Mouse (Mus musculus): Measurements from ENCODE around the gene Rrp1b. TPM values are rescaled to one million over a fixed set of nuclear protein-coding genes. Genes with fewer than 3 reads are reported as not detected.

The Rrp1b gene
- polyA plus RNA-seq, 1 experiment from 2014 or later, result 13.9 TPM

DNA sequence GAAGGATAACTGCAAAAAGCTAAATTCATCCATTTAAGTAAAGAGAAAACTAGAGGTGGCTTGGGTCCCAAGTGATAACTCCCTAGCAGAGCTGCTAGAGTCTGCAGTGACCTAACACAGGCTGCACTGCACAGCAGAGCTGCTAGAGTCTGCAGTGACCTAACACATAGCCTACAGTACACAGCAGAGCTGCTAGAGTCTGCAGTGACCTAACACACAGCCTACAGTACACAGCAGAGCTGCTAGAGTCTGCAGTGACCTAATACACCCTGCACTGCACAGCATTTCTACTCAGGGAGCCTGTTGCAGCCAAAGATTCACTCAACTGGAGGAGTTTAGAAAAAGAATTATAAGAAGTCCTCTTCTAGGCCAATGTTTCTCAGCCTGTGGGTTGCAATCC lies 22.2 kb upstream of the Rrp1b start:
- no peak overlapping the region for H3K4me3 ChIP-seq (ENCODE audit: low read depth, low read length)
- H3K4me1 ChIP-seq (ENCODE audit: insufficient read depth), result no peaks in the 10 kb centered on the region
- ATAC-seq (no peak), DNase-seq (no peak)
- H3K9ac ChIP-seq (replicated peaks), result no peak overlapping the region
- H3K36me3 ChIP-seq (replicated peaks; ENCODE audit: insufficient read depth, low read length), result no peaks in the 10 kb centered on the region
- TF ChIP-seq EP300 (IDR thresholded peaks at IDR 0.05; ENCODE audit: low read depth) (no peak), CTCF (IDR thresholded peaks at IDR 0.05; ENCODE audit: low read depth) (no peak)
- H3K9me3 ChIP-seq (ENCODE audit: low read length), result no peaks in the 10 kb centered on the region
- no peak overlapping the region for H3K4me2 ChIP-seq (ENCODE audit: low read depth, low read length)
- H3K27me3 ChIP-seq (ENCODE audit: insufficient read depth, low read length), result no peaks in the 10 kb centered on the region
- H3K27ac ChIP-seq (ENCODE audit: low read depth), result no peak overlapping the region

DNA sequence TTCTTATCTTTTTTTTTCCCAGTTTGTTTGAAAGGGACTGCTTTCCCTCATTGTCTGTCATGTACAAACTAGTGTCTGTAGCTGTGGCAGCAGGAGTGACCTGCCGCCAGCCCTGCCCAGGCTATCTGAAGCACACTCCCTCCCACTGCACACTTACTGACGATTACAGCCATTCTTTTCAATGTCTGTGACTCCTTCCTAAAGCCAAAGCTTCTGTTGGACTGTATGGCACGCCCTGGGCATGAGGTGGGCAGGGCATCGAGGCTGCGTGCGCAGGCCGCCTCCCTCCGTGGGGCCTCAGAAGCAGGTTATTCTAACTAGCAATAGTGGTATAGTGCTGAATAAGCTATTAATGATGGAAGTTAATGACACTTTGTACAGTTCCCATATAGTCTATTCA lies 19.4 kb upstream of the Rrp1b start:
- Histone ChIP-seq H3K27me3 (ENCODE audit: insufficient read depth, low read length) (no peaks in the 10 kb centered on the region), H3K4me3 (ENCODE audit: low read depth, low read length) (no peak overlapping the region), H3K4me1 (ENCODE audit: insufficient read depth) (no peaks in the 10 kb centered on the region), H3K27ac (ENCODE audit: low read depth) (no peak overlapping the region), H3K9me3 (ENCODE audit: low read length) (no peaks in the 10 kb centered on the region), H3K4me2 (ENCODE audit: low read depth, low read length) (no peak overlapping the region), H3K36me3 (replicated peaks; ENCODE audit: insufficient read depth, low read length) (no peaks in the 10 kb centered on the region), H3K9ac (replicated peaks) (no peak overlapping the region)
- DNase-seq (no peak), ATAC-seq (no peak)
- 83% methylated on average over 8 of the region's 8 CpGs for WGBS (ENCODE audit: insufficient replicate concordance)
- no peak for TF ChIP-seq EP300 (IDR thresholded peaks at IDR 0.05; ENCODE audit: low read depth)
- TF ChIP-seq CTCF (IDR thresholded peaks at IDR 0.05; ENCODE audit: low read depth), result no peak

DNA sequence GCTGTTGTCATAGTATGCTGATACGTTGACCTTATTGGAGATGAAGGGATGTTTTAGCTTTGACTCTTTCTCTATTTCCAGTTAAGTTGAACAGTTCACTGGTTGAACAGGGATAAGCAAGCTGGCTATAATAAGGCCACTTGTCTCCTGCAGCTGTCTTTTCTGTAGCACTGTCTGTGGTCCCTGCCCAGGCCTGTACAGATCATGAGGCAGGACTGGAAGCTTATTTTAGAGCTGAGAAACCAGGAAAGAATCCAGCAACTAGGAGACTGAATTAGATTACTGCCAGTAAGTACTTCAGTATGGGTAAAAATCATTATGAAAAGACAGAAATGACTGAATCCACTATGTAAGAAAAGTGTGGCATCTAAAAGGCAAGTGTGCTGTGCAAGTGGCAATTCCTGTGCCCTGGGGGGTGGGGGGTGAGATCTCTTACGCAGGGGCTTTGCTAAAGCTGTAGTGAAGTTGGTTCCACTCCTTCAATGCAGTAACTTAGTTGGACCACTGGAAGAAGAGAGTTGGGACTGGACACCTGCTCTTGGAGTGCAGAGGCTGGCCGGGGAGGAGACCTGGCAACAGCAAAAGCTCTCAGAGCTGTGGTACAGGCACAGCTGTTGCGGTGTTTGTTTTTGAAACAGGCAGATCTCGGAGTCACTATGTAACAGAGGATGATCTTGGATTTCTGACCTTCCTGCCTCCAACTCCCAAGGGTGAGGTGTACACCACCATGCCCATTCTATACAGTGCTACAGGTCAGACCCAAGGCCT lies 17.6 kb upstream of the Rrp1b start:
- Histone ChIP-seq H3K9me3 (ENCODE audit: low read length) (no peaks in the 10 kb centered on the region), H3K9ac (replicated peaks) (no peak overlapping the region), H3K4me3 (ENCODE audit: low read depth, low read length) (no peak overlapping the region), H3K4me1 (ENCODE audit: insufficient read depth) (no peaks in the 10 kb centered on the region), H3K36me3 (replicated peaks; ENCODE audit: insufficient read depth, low read length) (no peaks in the 10 kb centered on the region), H3K27me3 (ENCODE audit: insufficient read depth, low read length) (no peaks in the 10 kb centered on the region), H3K27ac (ENCODE audit: low read depth) (no peak overlapping the region), H3K4me2 (ENCODE audit: low read depth, low read length) (no peak overlapping the region)
- DNase-seq, result no peak
- ATAC-seq, result no peak
- TF ChIP-seq CTCF (IDR thresholded peaks at IDR 0.05; ENCODE audit: low read depth), result no peak
- TF ChIP-seq EP300 (IDR thresholded peaks at IDR 0.05; ENCODE audit: low read depth), result no peak
- 68% methylated on average over 5 of the region's 5 CpGs for WGBS (ENCODE audit: insufficient replicate concordance)

DNA sequence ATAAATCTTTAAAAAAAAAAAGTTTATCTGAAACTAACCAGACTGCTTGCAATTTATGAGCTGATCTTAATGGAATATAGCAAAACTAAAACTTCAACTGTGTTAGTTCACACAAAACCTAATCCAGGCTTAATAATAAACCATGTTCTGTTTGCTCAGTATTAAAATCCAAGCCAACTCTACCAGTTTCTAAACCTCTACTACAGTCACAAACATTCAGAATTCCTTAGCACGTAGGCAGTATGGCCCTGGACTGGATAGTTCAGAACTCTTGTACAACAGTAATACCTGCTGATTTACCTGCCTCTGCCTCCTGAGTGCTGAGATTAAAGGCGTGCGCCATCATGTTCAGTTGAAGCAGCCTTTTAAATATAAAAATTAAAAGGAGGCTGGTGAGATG lies 13.9 kb upstream of the Rrp1b start:
- 74% methylated on average over 3 of the region's 3 CpGs for WGBS (ENCODE audit: insufficient replicate concordance)
- DNase-seq, result no peak
- Histone ChIP-seq H3K9me3 (ENCODE audit: low read length) (no peaks in the 10 kb centered on the region), H3K4me3 (ENCODE audit: low read depth, low read length) (no peak overlapping the region), H3K4me2 (ENCODE audit: low read depth, low read length) (no peak overlapping the region), H3K27ac (ENCODE audit: low read depth) (no peak overlapping the region), H3K36me3 (replicated peaks; ENCODE audit: insufficient read depth, low read length) (no peaks in the 10 kb centered on the region), H3K4me1 (ENCODE audit: insufficient read depth) (no peaks in the 10 kb centered on the region), H3K27me3 (ENCODE audit: insufficient read depth, low read length) (no peaks in the 10 kb centered on the region), H3K9ac (replicated peaks) (no peak overlapping the region)
- ATAC-seq, result no peak
- no peak for TF ChIP-seq CTCF (IDR thresholded peaks at IDR 0.05; ENCODE audit: low read depth)
- TF ChIP-seq EP300 (IDR thresholded peaks at IDR 0.05; ENCODE audit: low read depth), result no peak

DNA sequence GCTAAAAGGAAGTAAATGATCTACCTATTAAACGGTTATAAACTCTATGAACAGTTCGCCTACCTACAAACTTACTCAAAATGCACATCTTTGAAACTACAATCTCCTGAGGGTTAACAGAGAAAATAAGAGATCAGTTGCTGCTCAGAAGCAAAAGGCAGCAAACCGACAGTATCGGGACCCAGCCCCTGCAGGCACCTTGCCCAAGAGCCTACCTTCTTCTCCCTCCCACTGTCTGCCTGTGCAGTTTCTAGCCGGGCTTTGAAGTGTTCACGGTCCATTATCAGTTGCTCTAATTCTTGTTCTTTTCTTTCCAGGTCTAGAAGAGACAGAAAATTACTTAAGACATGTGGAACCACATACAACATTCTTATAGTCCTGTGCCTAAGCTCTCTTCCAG lies 13.3 kb upstream of the Rrp1b start:
- no peak overlapping the region for H3K27ac ChIP-seq (ENCODE audit: low read depth)
- H3K4me1 ChIP-seq (ENCODE audit: insufficient read depth), result no peaks in the 10 kb centered on the region
- no peak overlapping the region for H3K4me2 ChIP-seq (ENCODE audit: low read depth, low read length)
- no peaks in the 10 kb centered on the region for H3K9me3 ChIP-seq (ENCODE audit: low read length)
- DNase-seq, result no peak
- H3K27me3 ChIP-seq (ENCODE audit: insufficient read depth, low read length), result no peaks in the 10 kb centered on the region
- no peaks in the 10 kb centered on the region for H3K36me3 ChIP-seq (replicated peaks; ENCODE audit: insufficient read depth, low read length)
- ATAC-seq, result no peak
- TF ChIP-seq EP300 (IDR thresholded peaks at IDR 0.05; ENCODE audit: low read depth) (no peak), CTCF (IDR thresholded peaks at IDR 0.05; ENCODE audit: low read depth) (no peak)
- no peak overlapping the region for H3K4me3 ChIP-seq (ENCODE audit: low read depth, low read length)
- no peak overlapping the region for H3K9ac ChIP-seq (replicated peaks)
- 77% methylated on average over 6 of the region's 6 CpGs for WGBS (ENCODE audit: insufficient replicate concordance)

DNA sequence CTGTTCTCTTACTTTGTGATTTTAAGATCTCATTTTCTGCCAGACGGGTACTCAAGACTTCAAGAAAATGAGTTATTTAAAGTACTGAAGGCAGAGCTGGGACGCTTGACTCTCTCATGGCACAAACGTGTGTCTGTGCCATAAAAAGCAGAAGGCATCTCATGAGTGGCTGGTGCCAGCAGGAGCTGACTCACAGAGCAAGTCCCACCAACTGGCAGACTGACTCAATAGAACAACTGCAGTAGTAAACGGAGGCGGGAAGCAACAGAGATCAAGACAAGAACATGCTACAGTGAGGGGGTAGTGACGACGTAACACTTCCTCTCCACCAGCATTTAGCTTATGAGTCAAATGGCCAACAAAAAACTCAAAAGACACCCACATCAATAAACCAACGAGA lies 12.8 kb upstream of the Rrp1b start:
- Histone ChIP-seq H3K4me1 (ENCODE audit: insufficient read depth) (no peaks in the 10 kb centered on the region), H3K27me3 (ENCODE audit: insufficient read depth, low read length) (no peaks in the 10 kb centered on the region), H3K9me3 (ENCODE audit: low read length) (no peaks in the 10 kb centered on the region), H3K27ac (ENCODE audit: low read depth) (no peak overlapping the region), H3K4me2 (ENCODE audit: low read depth, low read length) (no peak overlapping the region), H3K4me3 (ENCODE audit: low read depth, low read length) (no peak overlapping the region), H3K9ac (replicated peaks) (no peak overlapping the region), H3K36me3 (replicated peaks; ENCODE audit: insufficient read depth, low read length) (no peaks in the 10 kb centered on the region)
- TF ChIP-seq EP300 (IDR thresholded peaks at IDR 0.05; ENCODE audit: low read depth) (no peak), CTCF (IDR thresholded peaks at IDR 0.05; ENCODE audit: low read depth) (no peak)
- 54% methylated on average over 8 of the region's 8 CpGs for WGBS (ENCODE audit: insufficient replicate concordance)
- no peak for ATAC-seq
- DNase-seq, result no peak
